Mouse (Mus musculus) small intestine, adult 2 months (tissue): ENCODE measurements around the gene Tgfa. TPM values are rescaled to one million over a fixed set of nuclear protein-coding genes. Genes with fewer than 3 reads are reported as not detected.

Experiments
- H3K27ac ChIP-seq: fragments of 200-500 bp; 2 replicates; pipeline ENCODE4 v1.5.1; 2012; ENCODE audit warnings: low read depth, low read length, control low read depth, inconsistent platforms; ENCODE audit not compliant: insufficient read depth
- H3K27me3 ChIP-seq: fragments of 200-500 bp; 2 replicates; pipeline ENCODE4 v1.6.1; 2012; ENCODE audit warnings: mild to moderate bottlenecking, moderate library complexity, low read length, inconsistent platforms; ENCODE audit not compliant: control insufficient read depth, insufficient read depth
- H3K36me3 ChIP-seq: fragments of 200-500 bp; 2 replicates; pipeline ENCODE4 v1.6.1; 2012; ENCODE audit warnings: mild to moderate bottlenecking, low read length, control low read depth, inconsistent platforms; ENCODE audit not compliant: control insufficient read depth, insufficient read depth
- H3K4me1 ChIP-seq: fragments of 200-500 bp; 2 replicates; pipeline ENCODE4 v1.6.1; 2012; ENCODE audit warnings: low read length, inconsistent platforms, mixed read lengths; ENCODE audit not compliant: control insufficient read depth, insufficient read depth, insufficient read length
- H3K4me3 ChIP-seq: fragments of 200-500 bp; 2 replicates; pipeline ENCODE4 v1.5.1; 2012; ENCODE audit warnings: low read depth, mild to moderate bottlenecking, control low read depth, inconsistent platforms, low read length, moderate library complexity
- CTCF ChIP-seq: fragments of 200-500 bp; IDR thresholded peaks from 2 replicates; pipeline ENCODE4 v1.5.1; 2012; ENCODE audit warnings: low read depth, mild to moderate bottlenecking, control low read depth, inconsistent platforms, low read length, moderate library complexity, mixed read lengths; ENCODE audit not compliant: insufficient replicate concordance, insufficient read length; ENCODE audit errors: extremely low read depth
- POLR2A ChIP-seq: fragments of 200-500 bp; IDR thresholded peaks from 2 replicates; pipeline ENCODE4 v1.6.1; 2012; ENCODE audit warnings: low read depth, mild to moderate bottlenecking, control low read depth, inconsistent platforms, low read length, moderate library complexity
- WGBS: fragments of 180-500 bp; shearing (Covaris S2); methylation state at CpG from one replicate; pipeline ENCODE4 v1.1.7; 2018; 5-methylcytosine and 5-hydroxymethylcytosine counted together
- polyA plus RNA-seq: library from polyadenylated mRNA; depleted of rRNA; stranded (reverse); fragments of >200 nt; gene quantifications from 2 replicates; pipeline ENCODE4 v1.2.3, GENCODE M21; 2012

Tgfa gene
- polyA plus RNA-seq, 1 experiment: 26.8 TPM

- Histone ChIP-seq H3K4me1 (no peaks in the 10 kb centered on the region), H3K27me3 (no peaks in the 10 kb centered on the region), H3K27ac (no peak overlapping the region), H3K4me3 (no peak overlapping the region), H3K36me3 (no peaks in the 10 kb centered on the region)
- 84% methylated on average over 7 of the region's 7 CpGs for WGBS
- TF ChIP-seq CTCF (no peak), POLR2A (no peak)
Observed at GRCm38 (mm10) chr6:86203101-86203500, 8.1 kb downstream of the Tgfa start.

DNA sequence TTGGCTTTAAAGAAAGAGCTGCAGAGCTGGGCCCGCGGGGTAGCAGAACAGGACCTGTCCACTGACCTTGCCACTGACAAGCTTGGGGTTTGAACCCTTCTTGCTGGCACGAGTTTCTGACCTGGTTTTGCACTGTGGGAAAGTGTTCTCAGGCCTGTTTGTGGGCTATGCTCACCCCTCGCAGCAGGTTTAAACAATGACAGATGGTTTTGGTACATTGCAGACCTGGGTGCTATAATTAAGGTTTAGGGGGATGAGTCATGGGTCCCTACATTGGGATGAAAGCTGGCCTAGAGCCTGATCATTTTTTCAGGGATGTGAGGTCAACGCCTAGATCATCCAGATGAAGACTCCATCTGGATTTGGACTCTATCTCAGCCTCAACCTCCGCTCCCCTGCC is 11.0 kb downstream of the Tgfa start:
- no peaks in the 10 kb centered on the region for H3K36me3 ChIP-seq
- H3K27me3 ChIP-seq: no peaks in the 10 kb centered on the region
- no peaks in the 10 kb centered on the region for H3K4me1 ChIP-seq
- no peak for TF ChIP-seq POLR2A
- no peak for TF ChIP-seq CTCF
- 80% methylated on average over 6 of the region's 6 CpGs for WGBS
- H3K4me3 ChIP-seq: no peak overlapping the region
- H3K27ac ChIP-seq: no peak overlapping the region

DNA sequence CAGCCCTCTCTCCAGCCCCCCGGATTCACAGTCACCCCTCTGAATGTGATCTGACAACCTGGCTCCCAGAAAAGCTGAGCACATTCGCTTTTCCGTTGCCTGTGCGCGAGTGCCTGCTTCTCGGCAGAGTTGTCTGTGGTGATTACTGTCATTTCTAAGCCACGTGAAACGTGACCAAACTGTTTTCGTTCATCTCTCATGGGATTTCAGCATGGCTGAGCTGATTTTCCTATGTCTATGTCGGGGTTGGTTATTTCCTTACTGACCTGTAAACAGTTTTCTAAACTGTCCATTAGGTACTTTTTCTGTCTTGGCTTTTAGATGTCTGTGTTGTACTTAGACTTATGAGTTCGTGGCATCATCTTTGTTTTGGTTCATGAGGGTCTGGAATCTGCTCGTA is 12.0 kb downstream of the Tgfa start:
- TF ChIP-seq POLR2A: no peak
- TF ChIP-seq CTCF: no peak
- 80% methylated on average over 12 of the region's 12 CpGs for WGBS
- H3K36me3 ChIP-seq: no peaks in the 10 kb centered on the region

GRCm38 (mm10) chr6:86209133-86210016 is 14.4 kb downstream of the Tgfa start:
- no peak overlapping the region for H3K4me3 ChIP-seq
- TF ChIP-seq POLR2A: no peak
- no peak for TF ChIP-seq CTCF
- 65% methylated on average over 17 of the region's 17 CpGs for WGBS
- H3K36me3 ChIP-seq: no peaks in the 10 kb centered on the region
- no peak overlapping the region for H3K27ac ChIP-seq
- H3K27me3 ChIP-seq: no peaks in the 10 kb centered on the region; the same call in 1 of the 2 replicates
- H3K4me1 ChIP-seq: no peaks in the 10 kb centered on the region

More for the DNA sequence above, 12.0 kb downstream of the Tgfa start:
- H3K27me3 ChIP-seq: no peaks in the 10 kb centered on the region; the same call in 1 of the 2 replicates
- H3K27ac ChIP-seq: no peak overlapping the region
- no peaks in the 10 kb centered on the region for H3K4me1 ChIP-seq
- no peak overlapping the region for H3K4me3 ChIP-seq

DNA sequence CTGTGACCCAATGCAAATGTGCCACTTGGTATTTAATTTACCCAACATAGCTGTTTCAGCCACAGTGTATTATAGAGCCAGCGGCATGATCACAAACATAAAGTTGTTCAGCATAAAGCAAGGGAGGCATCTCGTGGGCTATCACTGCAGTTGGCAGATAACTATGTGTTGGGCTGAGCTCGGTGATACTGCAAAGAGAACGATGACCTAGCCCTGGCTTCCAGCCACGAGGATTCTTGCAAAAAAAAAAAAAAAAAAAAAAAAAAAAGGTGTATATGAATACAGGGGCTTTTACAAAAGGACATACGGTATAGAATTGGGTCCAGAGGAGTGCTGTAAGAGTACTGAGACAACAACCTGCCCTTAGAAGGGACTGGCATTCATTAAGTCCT is 15.0 kb downstream of the Tgfa start:
- no peak overlapping the region for H3K4me3 ChIP-seq
- H3K4me1 ChIP-seq: no peaks in the 10 kb centered on the region
- H3K27me3 ChIP-seq: no peaks in the 10 kb centered on the region; the same call in 1 of the 2 replicates
- no peaks in the 10 kb centered on the region for H3K36me3 ChIP-seq
- H3K27ac ChIP-seq: no peak overlapping the region
- TF ChIP-seq CTCF: no peak
- TF ChIP-seq POLR2A: no peak
- WGBS: 54% methylated on average over 6 of the region's 6 CpGs

DNA sequence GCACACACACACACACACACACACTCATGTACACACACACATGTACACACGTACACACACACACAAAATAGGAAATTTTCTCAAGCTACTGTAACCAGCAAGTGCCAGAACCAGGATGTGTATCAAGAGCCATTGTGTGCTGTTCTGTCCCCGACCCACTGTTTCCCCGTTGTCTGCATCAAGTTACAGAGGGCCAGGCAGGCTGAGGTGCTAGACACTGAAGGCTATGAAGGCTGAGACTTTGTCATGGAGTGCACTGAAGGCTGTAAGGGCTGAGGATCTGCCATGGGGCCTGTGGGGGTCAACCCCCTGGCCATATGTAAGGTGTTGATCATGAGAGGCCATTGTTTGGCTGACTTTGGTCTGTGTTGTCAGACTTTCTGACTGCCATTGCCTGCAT is 15.6 kb downstream of the Tgfa start:
- no peak overlapping the region for H3K27ac ChIP-seq
- no peaks in the 10 kb centered on the region for H3K36me3 ChIP-seq
- WGBS: 75% methylated on average over 3 of the region's 3 CpGs
- no peaks in the 10 kb centered on the region for H3K4me1 ChIP-seq
- H3K4me3 ChIP-seq: no peak overlapping the region
- TF ChIP-seq POLR2A (no peak), CTCF (no peak)
- H3K27me3 ChIP-seq: no peaks in the 10 kb centered on the region; the same call in 1 of the 2 replicates

GRCm38 (mm10) chr6:86211081-86211763 is 16.2 kb downstream of the Tgfa start:
- 89% methylated on average over 12 of the region's 12 CpGs for WGBS

More at GRCm38 (mm10) chr6:86211081-86211763, 16.2 kb downstream of the Tgfa start:
- Histone ChIP-seq H3K36me3 (no peaks in the 10 kb centered on the region), H3K4me3 (no peak overlapping the region), H3K27me3 (no peaks in the 10 kb centered on the region; the same call in 1 of the 2 replicates), H3K4me1 (no peaks in the 10 kb centered on the region), H3K27ac (no peak overlapping the region)
- no peak for TF ChIP-seq POLR2A
- no peak for TF ChIP-seq CTCF
